Mouse (Mus musculus) kidney, adult 2 months (tissue): ENCODE results near the gene Shisal2b. TPM values are rescaled to one million over a fixed set of nuclear protein-coding genes. Genes with fewer than 3 reads are reported as not detected.
"Not testable (repeated sequence)": the region's sequence is repeated elsewhere in the genome, so short reads cannot be mapped to it uniquely, and the experiment has no call there.

Experiments
- DNase-seq: peaks from one replicate; pipeline ENCODE4 v3.0.0; 2021
- H3K27ac ChIP-seq: fragments of 200-500 bp; 2 replicates; pipeline ENCODE4 v1.5.1; 2012; ENCODE audit warnings: low read depth, low read length, control low read depth, inconsistent platforms; ENCODE audit not compliant: insufficient read depth
- H3K27me3 ChIP-seq: fragments of 200-500 bp; replicated peaks from 2 replicates; pipeline ENCODE4 v1.6.1; 2012; ENCODE audit warnings: mild to moderate bottlenecking, moderate library complexity, low read length, inconsistent platforms; ENCODE audit not compliant: control insufficient read depth, insufficient read depth
- H3K36me3 ChIP-seq: fragments of 200-500 bp; 2 replicates; pipeline ENCODE4 v1.6.1; 2012; ENCODE audit warnings: mild to moderate bottlenecking, moderate library complexity, low read length, inconsistent platforms; ENCODE audit not compliant: control insufficient read depth, insufficient read depth
- H3K4me1 ChIP-seq: fragments of 200-500 bp; 2 replicates; pipeline ENCODE4 v1.6.1; 2011; ENCODE audit warnings: low read length; ENCODE audit not compliant: control insufficient read depth, insufficient read depth
- H3K4me3 ChIP-seq: fragments of 200-500 bp; 2 replicates; pipeline ENCODE4 v1.5.1; 2011; ENCODE audit warnings: mild to moderate bottlenecking, low read depth, low read length, control low read depth; ENCODE audit not compliant: insufficient read depth
- CTCF ChIP-seq: fragments of 200-500 bp; conservative IDR thresholded peaks from 2 replicates; pipeline ENCODE4 v1.5.1; 2011; ENCODE audit warnings: low read depth, mild to moderate bottlenecking, control low read depth, low read length, moderate library complexity, mixed read lengths; ENCODE audit not compliant: insufficient read depth, insufficient read length
- POLR2A ChIP-seq: fragments of 200-500 bp; IDR thresholded peaks from one replicate; pipeline ENCODE4 v1.6.1; 2011; ENCODE audit warnings: low read depth, low read length, control low read depth
- WGBS: fragments of 180-500 bp; shearing (Covaris S2); methylation state at CpG from one replicate; pipeline ENCODE4 v1.1.7; 2018; 5-methylcytosine and 5-hydroxymethylcytosine counted together
- polyA plus RNA-seq: library from polyadenylated mRNA; depleted of rRNA; stranded (reverse); fragments of >200 nt; gene quantifications from 2 replicates; pipeline ENCODE4 v1.2.3, GENCODE M21; 2012; rRNA removed

Gene Shisal2b
- polyA plus RNA-seq: not detected in 2 replicates

GRCm38 (mm10) chr13:104863127-104863979 lies at the start of gene Shisal2b:
Gene Shisal2b (minus strand): TSS chr13:104863893.
- no peak for TF ChIP-seq POLR2A
- no peak for TF ChIP-seq CTCF
- H3K27me3 ChIP-seq: no peaks in the 10 kb centered on the region
- WGBS: 4% methylated on average over 38 of the region's 38 CpGs
- H3K36me3 ChIP-seq: no peaks in the 10 kb centered on the region
- no peak within 1 kb of the TSS for H3K27ac ChIP-seq
- DNase-seq: peak; percentile 2
- H3K4me3 ChIP-seq: peak within 1 kb of the TSS; percentile 25; the same call in 1 of the 2 replicates
- H3K4me1 ChIP-seq: no peaks in the 10 kb centered on the region

DNA sequence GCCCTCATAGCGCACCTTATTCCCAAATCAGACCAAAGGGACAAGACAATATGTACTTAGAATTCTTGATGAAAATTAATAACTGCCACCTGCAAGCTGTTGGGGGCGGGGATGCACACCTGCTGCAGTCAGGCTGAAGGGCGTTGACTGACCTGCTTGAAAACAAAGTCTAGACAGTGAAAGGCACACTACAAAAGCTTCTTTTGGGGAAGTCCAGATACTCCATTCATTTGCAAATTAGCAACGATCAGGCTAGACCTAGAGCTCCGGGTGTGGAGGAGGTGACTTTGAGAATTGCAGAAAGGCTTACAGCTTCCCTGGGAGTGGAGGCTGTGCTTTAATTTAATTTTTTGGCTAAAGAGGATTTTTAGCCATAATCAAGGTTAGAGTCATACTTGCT lies 47.9 kb upstream of the Shisal2b start:
- not testable (repeated sequence) for H3K36me3 ChIP-seq, H3K27ac ChIP-seq, DNase-seq, H3K4me3 ChIP-seq, H3K27me3 ChIP-seq, H3K4me1 ChIP-seq
- 84% methylated on average over 5 of the region's 5 CpGs for WGBS

GRCm38 (mm10) chr13:104911006-104911405 lies 47.3 kb upstream of the Shisal2b start:
- not testable (repeated sequence) for H3K36me3 ChIP-seq, H3K4me1 ChIP-seq, H3K4me3 ChIP-seq, H3K27ac ChIP-seq, DNase-seq, H3K27me3 ChIP-seq
- 97% methylated on average over 1 of the region's 1 CpGs for WGBS

DNA sequence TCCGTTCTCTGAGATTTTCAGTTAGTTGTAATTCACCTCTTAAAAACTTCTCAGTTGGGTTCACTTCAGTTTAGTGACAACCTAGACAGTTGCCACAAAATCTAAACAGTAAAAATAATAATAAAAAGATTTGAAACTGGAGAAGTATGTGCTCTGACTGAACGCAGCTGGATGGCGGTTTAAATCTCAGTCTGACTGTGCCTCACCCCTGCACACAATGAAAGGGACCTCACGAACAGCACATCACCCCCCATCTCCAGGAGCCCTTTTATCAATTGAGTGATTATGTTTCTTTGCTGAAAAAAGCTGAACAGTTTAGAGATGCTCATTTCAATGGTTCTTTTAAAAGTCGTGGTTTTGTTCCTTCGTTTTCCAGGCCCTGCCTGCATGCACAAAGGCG lies 45.0 kb upstream of the Shisal2b start:
- WGBS: 76% methylated on average over 7 of the region's 7 CpGs
- TF ChIP-seq POLR2A: no peak
- no peak for TF ChIP-seq CTCF
- no peaks in the 10 kb centered on the region for H3K27me3 ChIP-seq
- H3K36me3 ChIP-seq: no peaks in the 10 kb centered on the region
- no peak for DNase-seq
- H3K27ac ChIP-seq: no peak overlapping the region
- no peaks in the 10 kb centered on the region for H3K4me1 ChIP-seq
- no peak overlapping the region for H3K4me3 ChIP-seq

- H3K4me1 ChIP-seq: no peaks in the 10 kb centered on the region
- no peak for TF ChIP-seq CTCF
- TF ChIP-seq POLR2A: no peak
- no peaks in the 10 kb centered on the region for H3K36me3 ChIP-seq
- WGBS: 95% methylated on average over 1 of the region's 1 CpGs
- H3K4me3 ChIP-seq: no peak overlapping the region
- no peaks in the 10 kb centered on the region for H3K27me3 ChIP-seq
- no peak for DNase-seq
- no peak overlapping the region for H3K27ac ChIP-seq
Observed at GRCm38 (mm10) chr13:104894771-104895170, 31.1 kb upstream of the Shisal2b start.

DNA sequence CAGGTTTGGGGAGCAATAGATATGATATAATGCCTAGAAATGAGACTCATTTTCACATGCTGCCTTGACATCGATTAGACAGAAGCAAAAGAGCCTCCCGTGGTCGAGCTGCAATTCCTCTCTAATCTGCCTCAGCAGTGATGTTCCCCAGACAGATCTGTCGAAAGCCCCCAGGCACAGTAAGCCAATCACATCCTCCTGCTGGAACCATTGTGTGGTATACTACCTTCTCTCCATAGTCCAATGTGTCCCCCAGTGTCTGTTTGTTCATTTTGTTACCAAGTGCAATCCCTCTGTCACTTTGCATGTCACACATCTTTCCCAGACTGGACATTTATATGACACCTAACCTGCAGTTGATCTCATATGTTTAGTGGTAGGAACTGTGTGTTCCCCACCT lies 28.6 kb upstream of the Shisal2b start:
- Histone ChIP-seq H3K27me3 (no peaks in the 10 kb centered on the region), H3K4me3 (no peak overlapping the region), H3K4me1 (no peaks in the 10 kb centered on the region), H3K36me3 (no peaks in the 10 kb centered on the region), H3K27ac (no peak overlapping the region)
- no peak for DNase-seq
- TF ChIP-seq CTCF (no peak), POLR2A (no peak)
- WGBS: 77% methylated on average over 4 of the region's 4 CpGs

DNA sequence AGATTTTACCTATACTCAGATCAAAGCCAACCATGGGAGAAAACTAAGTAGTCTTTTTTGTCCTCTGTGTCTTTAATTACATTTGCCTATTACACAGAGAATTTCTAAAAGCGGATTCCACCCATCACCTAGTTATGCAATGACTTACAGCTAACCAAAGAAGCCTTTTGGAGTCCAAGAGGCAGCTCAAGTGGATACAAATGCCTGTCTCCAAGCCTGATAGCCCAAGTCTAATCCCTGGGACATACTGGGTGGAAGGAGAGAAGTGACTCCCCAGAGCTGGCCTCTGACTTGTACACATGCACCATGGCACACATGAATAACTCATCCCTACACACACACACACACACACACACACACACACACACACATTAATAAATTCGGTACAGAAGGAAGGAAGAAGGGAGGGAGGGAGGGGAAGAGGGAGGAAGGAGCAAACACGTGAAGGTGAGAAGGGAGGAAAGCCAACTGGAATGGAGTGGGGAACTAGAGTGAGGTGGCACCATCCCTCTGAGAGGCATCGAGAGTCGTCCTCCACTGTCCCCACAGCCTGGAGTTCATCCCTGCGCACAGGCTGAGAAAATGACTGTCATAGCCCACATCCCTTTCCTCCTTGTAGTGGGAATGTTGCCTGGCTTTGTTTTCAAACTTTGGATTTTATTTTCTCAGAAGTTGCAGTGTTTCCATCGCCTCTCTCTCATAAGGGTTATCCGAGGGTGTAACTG lies 22.8 kb upstream of the Shisal2b start:
- no peak for DNase-seq
- 61% methylated on average over 8 of the region's 8 CpGs for WGBS
- Histone ChIP-seq H3K4me1 (no peaks in the 10 kb centered on the region), H3K4me3 (no peak overlapping the region), H3K27ac (no peak overlapping the region), H3K36me3 (no peaks in the 10 kb centered on the region), H3K27me3 (no peaks in the 10 kb centered on the region; the same call in 1 of the 2 replicates)
- TF ChIP-seq POLR2A (no peak), CTCF (no peak)
